Mouse (Mus musculus): ENCODE measurements at regions not wholly inside any gene's neighbourhood (a gene's known extent, or its start where the extent isn't known, plus 50 kb on each side); places are given as distances from the start of the nearest gene placed in this dataset.

DNA sequence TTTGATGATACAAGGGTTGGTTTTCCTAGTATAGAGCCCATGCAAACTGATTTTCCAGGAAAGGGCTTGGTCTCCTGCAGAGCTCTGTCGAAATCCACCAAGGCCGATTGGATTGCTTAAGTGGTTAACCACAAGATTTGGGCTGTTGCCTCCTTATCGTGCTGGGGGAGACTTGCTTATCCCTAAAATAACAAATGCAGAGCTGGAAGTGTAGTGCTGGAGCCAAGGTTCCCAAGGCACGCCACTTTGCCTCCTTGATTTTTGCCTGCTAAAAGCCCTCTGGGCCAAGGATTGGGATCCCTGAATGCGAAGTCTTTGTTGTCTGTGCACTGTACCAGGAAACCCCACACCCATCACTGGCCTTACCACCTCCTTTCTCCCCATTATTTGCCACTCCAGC lies 52.8 kb upstream of the Tmem178 start:
- DNase-seq = peak; percentile 68 to 83

DNA sequence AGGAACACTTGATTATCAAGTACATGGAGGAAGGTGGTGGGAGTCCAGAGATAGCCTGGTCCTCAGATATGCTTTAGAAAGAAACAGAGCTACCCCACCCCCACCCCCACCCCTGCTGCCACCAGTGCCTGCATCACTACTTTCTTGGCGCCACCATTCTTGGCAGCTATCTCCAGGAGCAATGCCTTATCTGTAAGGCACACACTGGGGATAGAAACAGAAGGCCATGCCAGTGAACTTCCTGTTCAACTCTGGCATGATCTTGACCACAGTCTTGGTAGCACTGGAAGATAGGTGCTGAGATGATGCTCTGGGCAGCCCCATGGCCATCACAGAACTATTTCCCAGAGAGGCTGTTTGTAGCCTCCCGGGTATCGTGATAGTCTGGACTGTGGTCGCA lies 55.3 kb upstream of the Tmem178 start:
- no peak for DNase-seq

DNA sequence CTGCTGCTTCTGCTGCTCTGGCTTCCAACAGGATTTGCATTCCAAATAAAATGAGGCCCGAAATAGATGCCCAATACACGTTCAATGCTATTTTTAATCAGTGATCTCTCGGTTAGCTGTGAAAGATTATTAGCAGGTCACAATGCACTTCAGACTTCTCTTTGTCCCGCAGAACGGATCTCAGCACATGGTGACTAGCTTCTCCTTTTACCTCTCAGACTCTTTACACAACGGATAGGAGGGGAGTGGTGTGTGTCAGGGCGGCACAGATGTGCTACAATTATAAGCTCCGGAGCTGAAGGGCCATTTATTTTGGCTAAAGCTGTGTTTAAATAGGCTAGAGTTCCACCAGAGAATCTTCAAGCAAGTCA lies 56.7 kb upstream of the Tmem178 start:
- DNase-seq = no peak

DNA sequence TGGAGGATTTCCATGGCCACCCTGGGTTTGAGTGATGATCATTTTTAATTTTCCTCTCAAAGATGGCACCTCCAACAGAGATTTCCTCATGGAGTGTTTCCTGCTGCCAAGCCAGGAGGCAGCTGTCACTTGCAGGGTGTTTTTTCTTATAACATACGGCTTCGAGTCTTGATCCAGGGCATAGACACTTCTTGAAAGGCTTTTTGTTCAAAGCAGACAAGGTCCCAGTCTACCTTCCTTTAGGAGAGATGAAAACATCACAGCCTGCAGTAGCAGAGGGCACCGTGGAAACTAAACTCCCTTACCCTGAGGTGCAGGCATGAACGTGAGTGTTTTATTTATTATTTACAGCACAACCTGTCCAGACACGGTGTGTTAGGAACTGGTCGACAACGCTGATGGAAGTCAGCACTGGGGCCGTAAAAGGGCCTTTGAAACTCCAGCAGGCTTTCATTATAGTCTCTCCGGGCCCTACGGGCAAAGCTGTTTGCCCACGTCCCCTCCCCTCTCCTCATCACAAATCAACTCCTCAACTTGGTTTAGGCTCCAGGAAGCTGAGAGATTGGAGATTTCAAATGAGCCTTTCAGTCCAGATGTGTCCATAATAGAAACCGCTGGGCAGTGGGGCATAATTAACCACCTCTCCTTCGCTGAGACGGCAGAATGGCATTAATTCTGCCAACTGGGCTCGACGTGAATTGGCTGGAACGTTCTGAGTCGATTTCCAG lies 57.2 kb upstream of the Tmem178 start:
- DNase-seq = no peak

DNA sequence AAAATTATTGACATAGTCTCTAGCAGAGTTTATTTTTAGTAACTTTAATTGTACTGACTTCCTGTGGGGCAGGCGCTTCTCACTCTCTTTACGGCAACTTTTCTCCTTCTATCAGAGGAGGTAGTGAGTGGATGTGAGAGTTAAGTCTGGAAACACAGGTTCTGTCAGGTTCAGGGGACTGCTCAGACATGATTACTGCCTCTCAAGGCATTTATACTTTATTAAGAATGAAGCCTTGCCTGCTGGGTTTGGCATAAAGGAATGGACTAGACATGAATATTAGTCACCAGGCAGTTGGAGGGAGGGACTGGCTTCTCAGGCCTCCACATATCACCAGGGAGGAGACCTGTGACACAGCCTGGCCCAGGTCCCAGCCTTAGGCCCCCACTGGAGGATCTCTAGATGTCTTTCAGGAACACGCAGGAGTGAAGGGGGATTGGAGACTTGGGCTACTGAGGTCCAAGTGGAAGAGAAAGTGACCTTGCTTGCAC lies 58.2 kb upstream of the Tmem178 start:
- DNase-seq = no peak

DNA sequence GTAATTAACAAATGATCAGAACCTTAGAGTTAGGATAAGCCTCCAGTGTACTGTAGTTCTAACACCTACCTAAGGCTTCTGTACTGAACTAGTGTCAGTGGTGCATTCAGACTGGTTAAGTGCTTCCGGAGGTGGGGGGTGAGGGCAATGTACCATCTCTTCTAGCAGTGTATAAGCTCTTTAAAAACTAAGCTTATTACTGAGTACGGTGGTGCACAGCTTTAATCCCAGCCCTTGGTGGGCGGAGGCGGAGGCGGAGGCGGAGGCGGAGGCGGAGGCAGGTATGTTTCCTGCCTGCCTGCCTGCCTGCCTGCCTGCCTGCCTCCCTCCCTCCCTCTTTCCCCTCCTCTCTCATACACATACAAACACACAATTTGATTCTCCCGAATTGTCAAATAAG lies 58.7 kb upstream of the Tmem178 start:
- no peak for DNase-seq

DNA sequence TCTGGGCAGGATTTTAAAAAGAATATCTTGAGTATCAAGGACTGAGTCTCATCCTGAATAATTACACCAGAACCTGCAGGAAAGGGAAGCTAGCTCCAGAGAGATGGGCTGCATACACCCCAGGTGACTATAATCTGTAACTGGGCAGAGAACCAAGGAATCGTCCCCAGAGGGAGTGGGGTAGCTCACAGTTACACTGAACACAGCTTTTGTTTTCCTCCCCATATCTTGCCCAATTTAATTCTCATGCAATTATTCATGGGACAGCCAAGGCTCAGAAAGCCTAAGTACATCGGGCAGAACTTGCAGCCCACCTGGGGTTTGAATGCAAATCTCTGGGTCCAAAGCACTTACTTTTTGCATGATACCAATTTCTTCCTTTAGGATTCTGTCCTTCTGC lies 59.5 kb upstream of the Tmem178 start:
- no peak for DNase-seq

DNA sequence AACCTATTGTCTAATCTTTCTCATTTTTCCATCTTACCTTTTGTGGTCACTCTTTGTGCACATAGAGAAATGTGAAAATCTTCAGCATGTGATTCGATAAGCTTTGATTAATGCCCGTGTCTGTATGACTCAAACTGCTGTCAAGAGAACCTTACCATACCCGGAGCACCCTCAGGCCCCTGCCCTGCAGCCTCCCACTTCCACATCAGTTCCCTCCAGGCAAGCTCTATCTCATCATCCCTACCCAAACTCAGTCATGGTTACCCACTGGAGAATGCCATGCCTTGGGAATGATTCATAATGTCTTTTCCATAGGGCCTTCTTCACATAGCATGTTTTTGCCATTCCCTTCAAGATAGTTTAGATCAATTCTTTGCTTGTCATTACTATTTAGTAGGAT lies 62.0 kb upstream of the Tmem178 start:
- DNase-seq = no peak

DNA sequence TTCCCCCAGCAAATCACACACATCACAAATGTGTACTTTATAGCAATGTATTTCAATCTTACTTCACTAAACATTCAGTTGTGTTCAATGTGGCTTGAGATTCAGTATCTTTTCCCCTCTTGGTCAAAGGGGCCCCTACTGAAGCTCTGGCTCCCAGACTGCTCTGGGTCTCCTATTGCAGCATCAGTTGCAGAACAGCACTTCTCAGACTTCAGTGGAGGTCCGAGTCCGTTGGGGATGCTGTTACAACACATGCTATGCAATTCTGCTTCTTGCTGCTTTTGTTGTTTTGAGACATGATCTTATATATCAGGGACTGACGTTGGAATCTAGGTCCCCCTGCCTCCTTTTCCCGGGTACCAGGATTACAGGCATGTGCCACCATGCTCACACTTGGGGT lies 64.1 kb upstream of the Tmem178 start:
- DNase-seq = no peak

DNA sequence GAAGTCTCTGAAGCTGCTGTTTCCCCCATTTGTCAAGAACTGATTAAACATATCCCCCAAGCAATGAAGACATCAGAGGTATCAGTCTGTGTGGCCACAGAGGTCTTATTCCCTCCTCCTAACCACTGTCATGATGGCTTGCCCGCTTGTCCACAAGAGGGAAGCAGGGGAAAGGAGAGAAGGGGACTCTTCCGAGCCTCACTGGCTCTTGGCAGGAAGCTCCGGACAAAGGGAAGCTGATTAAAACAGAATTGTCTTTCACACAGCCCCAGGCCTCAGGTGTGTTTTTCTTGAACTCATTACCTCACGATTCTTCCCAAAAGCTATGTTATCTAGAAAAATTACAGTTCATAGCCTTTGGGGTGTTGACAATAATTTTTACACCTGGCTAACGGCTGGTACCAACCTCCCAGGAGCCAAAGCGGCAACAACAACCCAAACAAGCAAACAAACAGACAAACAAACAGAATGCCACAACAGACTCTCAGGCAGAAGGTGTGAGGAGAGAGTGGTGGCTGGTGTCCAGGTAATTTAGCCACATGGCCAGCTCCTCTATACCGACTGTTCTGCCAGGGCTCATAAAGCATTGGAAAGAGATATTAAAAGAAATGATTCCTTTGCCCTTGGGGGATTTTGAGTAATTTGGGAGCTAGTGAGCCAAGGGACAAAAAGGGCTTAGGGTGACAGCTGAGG lies 68.9 kb upstream of the Tmem178 start:
- peak; percentile 51 to 62 for DNase-seq

DNA sequence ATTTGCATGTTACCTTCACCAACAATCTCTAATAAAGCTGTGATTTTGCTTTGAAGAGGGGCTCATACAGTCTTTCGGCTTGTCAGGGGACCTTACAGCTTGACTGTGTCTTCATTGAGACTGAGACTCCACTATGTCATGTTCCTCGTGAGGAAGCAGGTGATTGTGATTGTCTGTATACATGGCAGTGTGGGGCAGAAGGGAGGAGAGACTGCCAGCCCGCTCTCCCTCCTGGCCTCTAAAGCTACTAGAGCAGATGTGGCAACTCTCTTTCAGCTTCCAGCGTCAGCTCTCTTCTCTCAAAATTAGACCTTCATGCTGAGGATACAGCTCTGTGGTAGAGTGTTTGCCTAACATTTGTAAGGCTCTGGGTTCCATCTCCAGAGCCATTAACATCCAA lies 73.5 kb upstream of the Tmem178 start:
- DNase-seq = no peak

DNA sequence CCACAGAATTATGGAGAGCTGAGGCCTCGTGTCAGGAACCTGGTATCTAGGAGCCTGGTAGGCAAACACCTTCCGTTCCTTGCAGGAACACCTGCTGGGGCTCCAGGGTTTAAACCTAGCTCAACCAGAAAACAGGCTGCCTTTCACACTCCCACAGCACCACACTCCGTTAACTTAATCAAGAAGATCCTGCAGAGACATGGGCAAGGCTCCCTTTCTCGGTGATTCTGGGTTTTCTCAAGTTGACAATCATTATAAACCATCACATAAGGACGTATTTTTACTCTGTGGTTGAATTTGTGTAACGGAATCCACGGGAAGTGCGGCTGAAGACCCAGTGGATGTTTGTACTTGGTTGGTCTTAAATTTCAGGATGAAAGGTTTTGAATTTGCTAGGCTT lies 82.1 kb upstream of the Tmem178 start:
- DNase-seq = no peak

DNA sequence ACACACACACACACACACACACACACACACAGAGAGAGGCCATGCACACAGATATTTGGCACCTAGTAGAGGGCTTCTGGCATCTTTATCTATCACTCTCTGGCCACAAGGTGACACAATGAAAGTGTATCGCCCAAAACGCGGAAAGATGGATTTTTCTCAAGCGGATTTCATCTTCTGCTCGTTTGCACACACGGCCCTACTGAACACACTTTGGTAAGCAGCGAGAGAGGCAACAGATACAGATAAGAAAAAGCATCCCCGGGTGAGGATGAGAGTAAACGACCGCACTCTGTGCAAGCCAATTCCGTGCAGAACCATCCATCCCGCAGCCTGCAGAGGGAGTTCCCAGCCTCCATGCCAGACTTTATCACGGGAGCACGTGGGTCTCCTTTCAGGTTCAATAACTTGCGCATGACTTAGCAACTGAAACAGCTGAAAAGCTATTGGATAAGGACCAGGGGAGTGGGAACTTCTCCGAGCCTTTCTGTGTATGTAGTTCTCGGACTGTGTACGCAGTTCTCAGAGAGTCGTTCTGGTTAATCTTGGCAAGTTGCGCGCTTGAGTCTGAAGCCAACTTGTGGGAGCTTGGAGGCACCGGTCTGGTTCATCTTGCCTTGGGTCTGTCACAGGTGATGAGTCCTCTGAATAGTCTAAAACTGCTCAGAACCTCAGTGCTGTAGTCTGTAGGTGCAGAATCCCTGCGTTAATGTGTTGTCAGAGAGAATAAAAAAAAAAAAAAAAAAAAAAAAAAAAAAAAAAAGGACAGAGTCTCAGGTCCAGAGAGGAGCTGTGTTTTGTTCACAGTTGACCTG lies 97.2 kb upstream of the Tmem178 start:
- no peak for DNase-seq

DNA sequence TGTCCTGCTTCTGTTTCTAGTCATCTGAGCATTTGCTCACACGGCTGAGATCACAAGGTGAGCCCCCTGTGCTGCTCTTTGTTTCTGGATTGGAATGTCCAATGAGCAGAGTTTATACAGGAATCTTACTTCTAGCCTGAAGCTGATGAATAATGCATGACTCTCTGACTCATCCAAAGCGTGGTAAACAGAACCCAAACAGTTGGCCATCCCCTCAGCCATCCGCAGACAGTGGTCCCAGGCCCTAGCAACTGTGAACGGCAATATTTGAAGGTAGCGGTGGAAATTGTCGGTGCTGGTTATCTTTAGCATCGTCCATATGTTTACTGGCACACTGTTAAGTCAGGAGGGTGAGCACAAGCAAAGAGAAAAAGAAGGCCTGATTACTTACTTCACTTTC lies 99.1 kb upstream of the Tmem178 start:
- no peak for DNase-seq

DNA sequence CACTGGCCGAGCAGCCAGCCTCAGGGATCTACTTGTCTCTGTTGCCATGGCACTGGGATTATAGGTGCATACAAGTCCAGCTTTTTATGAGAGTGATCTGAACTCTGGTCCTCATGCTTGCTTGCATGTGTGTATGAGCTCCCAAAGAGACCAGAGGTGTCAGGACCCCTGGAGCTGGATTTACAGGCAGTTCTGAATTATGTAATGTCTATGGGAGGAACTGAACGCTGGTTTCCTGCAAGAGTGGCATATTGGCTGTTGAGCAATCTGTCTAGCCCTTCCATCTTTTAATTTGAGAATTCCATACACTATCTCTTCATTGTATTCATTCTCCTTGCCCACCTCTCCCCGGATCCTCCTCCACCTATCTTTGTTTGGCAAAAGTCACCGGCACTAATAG lies 102.5 kb upstream of the Tmem178 start:
- DNase-seq = no peak

DNA sequence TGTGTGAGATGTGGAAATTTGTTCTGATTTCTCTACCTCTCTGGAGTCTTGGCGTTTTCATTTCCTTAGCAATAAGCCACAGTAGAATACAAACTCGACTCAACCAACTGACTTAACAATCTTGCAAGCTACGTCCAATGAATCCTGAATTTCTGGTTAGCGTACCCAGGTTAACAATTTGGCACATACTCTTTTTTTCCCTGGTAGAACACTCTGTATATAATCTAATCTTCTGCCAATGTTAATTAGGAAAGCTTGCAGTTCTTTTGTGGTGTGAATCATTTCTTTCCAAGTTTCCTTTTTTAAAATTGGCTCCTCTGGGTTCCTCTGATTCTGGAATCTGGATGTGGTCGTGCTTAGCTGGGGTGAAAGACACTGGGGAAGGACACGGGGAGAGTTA lies 103.5 kb upstream of the Tmem178 start:
- DNase-seq = no peak

DNA sequence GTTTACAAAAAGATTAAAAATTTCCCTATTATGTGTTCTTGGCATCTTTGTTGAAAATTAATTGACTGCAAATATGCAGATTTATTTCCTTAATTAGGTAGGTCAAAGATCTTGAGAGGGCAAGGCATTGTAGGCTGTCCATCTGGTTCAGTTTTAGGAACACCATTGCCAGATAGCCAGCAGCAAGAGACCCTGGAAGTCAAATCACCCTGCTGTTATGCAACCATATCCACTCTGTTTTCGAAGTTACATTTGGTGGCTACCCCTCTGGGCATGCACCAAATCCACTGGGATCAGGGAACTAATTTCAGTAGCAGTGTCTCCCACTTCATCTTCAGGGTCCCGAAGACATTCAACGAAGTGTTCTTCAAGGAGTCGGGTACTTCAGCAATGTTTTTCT lies 104.0 kb upstream of the Tmem178 start:
- DNase-seq = no peak

DNA sequence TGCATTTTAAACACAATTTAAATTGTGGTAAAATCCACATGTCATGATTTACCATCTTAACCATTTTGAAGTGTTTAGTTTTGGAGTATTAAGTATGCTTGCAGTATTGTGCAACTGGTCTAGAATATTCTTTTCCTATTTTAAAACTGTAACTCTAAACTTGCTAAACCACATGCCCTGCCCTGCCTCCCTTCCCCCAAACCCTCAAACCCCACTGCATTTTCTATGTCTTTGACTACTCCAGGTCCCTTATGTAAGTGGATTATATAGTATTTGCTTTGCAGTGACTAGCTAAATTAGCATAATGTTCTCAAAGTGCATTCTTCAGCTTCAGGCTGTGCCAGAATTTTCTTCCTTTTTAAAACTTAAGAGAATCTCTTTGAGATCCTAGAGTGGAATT lies 106.4 kb upstream of the Map4k3 start:
- DNase-seq = no peak

DNA sequence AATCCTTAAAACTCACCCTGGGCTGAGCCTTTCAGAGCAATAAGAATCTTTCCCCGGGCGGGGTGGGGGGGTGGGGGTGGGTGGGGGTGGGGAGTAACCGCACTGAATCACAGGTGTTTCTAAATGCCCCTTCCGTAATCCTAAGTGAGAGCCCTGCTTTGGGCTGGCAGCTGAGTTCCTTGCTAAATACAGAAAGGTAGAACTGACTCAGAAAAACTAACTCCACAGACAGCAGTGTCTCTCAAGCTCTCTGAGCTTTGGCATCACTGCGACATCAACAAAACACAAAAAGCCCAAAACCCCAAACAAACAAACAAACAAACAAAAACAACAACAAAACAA lies 105.9 kb upstream of the Map4k3 start:
- DNase-seq = no peak

DNA sequence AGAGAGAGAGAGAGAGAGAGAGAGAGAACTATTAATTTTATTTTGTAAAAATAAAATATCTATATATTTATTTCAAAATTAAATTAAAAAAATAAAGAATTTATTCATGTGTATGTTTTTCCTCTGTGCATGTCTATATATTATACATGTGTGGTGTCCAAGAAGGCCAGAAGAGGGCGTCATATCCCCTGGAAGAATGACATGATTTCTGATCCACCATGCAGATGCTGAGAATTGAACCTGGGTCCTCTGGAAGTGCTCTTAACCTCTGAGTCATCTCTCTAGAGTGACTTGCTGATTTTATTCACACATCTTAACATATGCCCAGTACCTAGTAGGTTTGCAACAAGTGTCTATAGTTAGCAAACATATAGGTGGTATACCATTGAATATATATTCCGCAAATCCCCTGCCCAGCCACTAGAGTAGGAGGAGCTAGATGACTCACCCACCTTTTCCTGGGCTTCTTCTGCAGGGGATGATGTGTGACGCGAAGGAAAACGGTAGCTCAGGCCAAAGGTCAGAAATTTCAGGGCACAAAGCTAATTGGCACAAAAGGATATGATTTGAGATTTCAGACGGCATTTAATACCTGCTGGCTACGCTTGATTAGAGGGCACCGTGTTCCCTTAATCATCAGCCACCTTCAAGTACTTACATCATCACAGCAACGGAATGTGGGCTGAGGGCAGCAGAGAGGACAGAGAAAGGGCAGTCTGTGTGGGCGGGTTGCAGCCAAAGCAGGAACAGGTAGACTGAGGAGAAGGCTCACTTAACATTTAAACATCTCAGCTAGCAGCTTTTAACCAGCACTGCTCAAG lies 105.3 kb upstream of the Map4k3 start:
- no peak for DNase-seq

DNA sequence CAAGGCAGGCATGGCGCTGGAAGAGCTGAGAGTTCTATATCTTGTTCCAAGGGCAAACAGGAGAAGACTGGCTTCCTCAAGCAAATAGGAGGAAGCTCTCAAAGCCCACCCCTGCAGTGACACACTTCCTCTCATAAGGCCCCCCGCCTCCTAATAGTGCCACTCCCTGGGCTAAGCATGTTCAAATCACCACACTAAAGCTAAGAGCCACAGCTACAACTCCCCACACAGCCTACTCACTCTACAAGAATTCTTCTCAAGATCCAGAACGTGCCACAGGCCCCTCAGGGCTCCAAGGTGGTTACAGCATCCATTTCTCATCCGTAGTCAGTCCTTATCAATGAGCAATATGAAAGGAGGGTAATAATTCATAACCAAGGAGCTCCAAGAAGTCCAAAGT lies 103.4 kb upstream of the Map4k3 start:
- no peak for DNase-seq

DNA sequence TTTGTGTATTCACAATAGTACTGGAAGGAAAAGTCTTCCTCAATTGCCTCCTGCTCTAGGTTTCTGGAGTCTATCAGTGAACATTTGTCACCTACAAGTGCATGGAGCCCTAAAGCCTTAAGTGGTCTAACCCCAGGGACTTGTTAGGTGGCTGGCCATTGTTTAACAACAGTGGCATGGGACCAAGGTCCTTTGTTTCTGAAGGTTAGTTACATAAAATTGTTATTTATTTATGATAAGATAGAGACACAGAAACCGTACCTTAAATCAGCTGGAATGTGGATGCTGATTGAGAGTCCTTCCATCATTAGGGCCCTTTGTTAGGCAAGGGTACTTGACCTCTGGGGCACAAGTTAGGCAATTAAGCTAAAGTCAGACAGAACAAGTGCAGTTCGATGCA lies 99.6 kb upstream of the Map4k3 start:
- no peak for DNase-seq

DNA sequence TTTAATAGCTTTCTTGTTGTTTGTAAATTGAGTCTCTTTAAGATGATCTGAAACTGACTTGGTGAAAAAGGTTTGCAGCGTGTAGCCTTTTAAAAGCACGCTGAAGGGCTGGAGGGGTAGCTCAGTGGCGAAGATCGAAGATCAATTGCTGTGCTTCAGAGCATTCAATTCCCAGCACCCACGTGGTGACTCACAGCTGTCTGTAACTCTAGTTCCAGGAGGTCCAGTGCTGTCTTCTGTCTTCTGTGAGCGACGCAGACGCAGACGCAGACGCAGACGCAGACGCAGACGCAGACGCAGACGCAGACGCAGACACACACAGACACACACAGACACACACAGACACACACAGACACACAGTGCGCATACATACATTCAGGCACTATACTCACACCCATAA lies 99.1 kb upstream of the Map4k3 start:
- DNase-seq = no peak

Measured in adrenal gland, postnatal 36 days (tissue).